Mouse (Mus musculus) embryonic facial prominence, embryonic 13.5 days (tissue): ENCODE data around the gene Calr. TPM values are rescaled to one million over a fixed set of nuclear protein-coding genes. Genes with fewer than 3 reads are reported as not detected.
A peak's percentile ranks its signal among the peaks of the same experiment; 100 is the strongest.

Experiments
- ATAC-seq: fragments of 200-750 bp; cut with Nextera tagmentation; 2 replicates; pipeline ENCODE4 v1.8.0; 2017; ENCODE audit warnings: low read depth; ENCODE audit not compliant: insufficient number of reproducible peaks, insufficient read depth, low FRiP score, low TSS enrichment
- H3K27ac ChIP-seq: fragments of 300-500 bp; sonication (generic); 2 replicates; pipeline ENCODE4 v1.5.1; 2015; ENCODE audit warnings: moderate library complexity, mild to moderate bottlenecking, inconsistent platforms
- H3K27me3 ChIP-seq: fragments of 300-500 bp; sonication (generic); 2 replicates; pipeline ENCODE4 v1.6.1; 2015; ENCODE audit warnings: mild to moderate bottlenecking, inconsistent platforms
- H3K36me3 ChIP-seq: fragments of 300-500 bp; sonication (generic); 2 replicates; pipeline ENCODE4 v1.6.1; 2015; ENCODE audit warnings: mild to moderate bottlenecking, inconsistent platforms
- H3K4me1 ChIP-seq: fragments of 300-500 bp; sonication (generic); 2 replicates; pipeline ENCODE4 v1.6.1; 2015; ENCODE audit warnings: inconsistent platforms
- H3K4me2 ChIP-seq: fragments of 300-500 bp; sonication (generic); 2 replicates; pipeline ENCODE4 v1.6.1; 2015; ENCODE audit warnings: moderate library complexity, mild to moderate bottlenecking, inconsistent platforms
- H3K4me3 ChIP-seq: fragments of 300-500 bp; sonication (generic); 2 replicates; pipeline ENCODE4 v1.5.1; 2015; ENCODE audit warnings: mild to moderate bottlenecking, inconsistent platforms
- H3K9ac ChIP-seq: fragments of 300-500 bp; sonication (generic); 2 replicates; pipeline ENCODE4 v1.6.1; 2015; ENCODE audit warnings: mild to moderate bottlenecking, inconsistent platforms
- H3K9me3 ChIP-seq: fragments of 300-500 bp; sonication (generic); 2 replicates; pipeline ENCODE4 v1.6.1; 2016; ENCODE audit warnings: inconsistent platforms
- WGBS: fragments of 180-500 bp; shearing (Covaris S2); methylation state at CpG from one replicate; pipeline ENCODE4 v1.1.7; 2015; ENCODE audit warnings: mixed read lengths; 5-methylcytosine and 5-hydroxymethylcytosine counted together
- microRNA-seq: library from miRNA; unstranded; fragments of <30 nt; microRNA quantifications from one replicate; pipeline ENCODE4, GENCODE M21; 2016
- polyA plus RNA-seq: library from polyadenylated mRNA; unstranded; fragments of >200 nt; fragmentation: Nextera tagmentation; extraction: Ambion mirVana; gene quantifications from 2 replicates; pipeline ENCODE4 v1.2.1, GENCODE M21; 2015

Gene Calr
- polyA plus RNA-seq, 1 experiment from 2014 or later: 959 TPM

- Histone ChIP-seq H3K36me3 (peaks cover 20% of the 10 kb centered on the region), H3K27ac (no peak overlapping the region), H3K9me3 (no peaks in the 10 kb centered on the region), H3K4me2 (peak overlapping the region; percentile 83; the same call in 1 of the 2 replicates), H3K4me3 (0 out of 2 replicates have a peak overlapping the region, but pooled peaks have one; percentile 98), H3K9ac (no peak overlapping the region), H3K27me3 (peaks cover 85% of the 10 kb centered on the region), H3K4me1 (peaks cover 57% of the 10 kb centered on the region)
- WGBS: 72% methylated on average over 15 of the region's 15 CpGs
- no peak for ATAC-seq
These were observed 49.4 kb downstream of the Calr start for GRCm38 (mm10) chr8:84797256-84797797.

- no peak for ATAC-seq
- no peaks in the 10 kb centered on the region for H3K9me3 ChIP-seq
- peaks cover 90% of the 10 kb centered on the region for H3K27me3 ChIP-seq
- WGBS: 42% methylated on average over 7 of the region's 7 CpGs
- H3K4me2 ChIP-seq: peak overlapping the region; percentile 49
- H3K9ac ChIP-seq: peak overlapping the region; percentile 57
- H3K27ac ChIP-seq: peak overlapping the region; percentile 73
- peaks cover 69% of the 10 kb centered on the region for H3K4me1 ChIP-seq
- peaks cover 20% of the 10 kb centered on the region for H3K36me3 ChIP-seq
- no peak overlapping the region for H3K4me3 ChIP-seq
These were observed 52.2 kb downstream of the Calr start for GRCm38 (mm10) chr8:84794486-84794885.

- Histone ChIP-seq H3K9me3 (no peaks in the 10 kb centered on the region), H3K4me1 (peaks cover 73% of the 10 kb centered on the region), H3K4me2 (peak overlapping the region; percentile 49), H3K4me3 (peak overlapping the region; percentile 17), H3K27ac (peak overlapping the region; percentile 73), H3K36me3 (peaks cover 20% of the 10 kb centered on the region), H3K9ac (peak overlapping the region; percentile 57), H3K27me3 (peaks cover 95% of the 10 kb centered on the region)
- peak; percentile 23; the same call in 1 of the 2 replicates for ATAC-seq
- 48% methylated on average over 13 of the region's 13 CpGs for WGBS
These were observed 52.8 kb downstream of the Calr start for GRCm38 (mm10) chr8:84793791-84794485.

DNA sequence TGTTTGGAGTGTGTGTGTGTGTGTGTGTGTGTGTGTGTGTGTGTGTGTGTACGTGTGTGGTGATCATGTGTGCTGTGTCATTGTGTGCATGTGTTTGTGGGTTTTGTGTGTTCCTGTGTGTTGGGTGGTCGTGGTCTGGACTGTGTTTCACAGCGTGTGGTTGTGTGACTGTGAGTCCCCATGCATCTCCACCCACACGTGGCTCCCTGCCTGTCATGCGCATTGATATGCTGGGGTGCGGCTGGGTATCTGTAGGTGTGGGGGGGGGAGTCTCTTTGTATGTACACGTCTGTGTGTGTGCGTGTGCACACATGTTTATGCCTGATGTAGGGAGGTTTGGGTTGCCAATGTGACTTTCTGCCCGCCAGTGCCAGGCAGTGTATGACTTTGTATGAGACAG, 53.6 kb downstream of the Calr start:
- H3K9me3 ChIP-seq: no peaks in the 10 kb centered on the region
- WGBS: 81% methylated on average over 9 of the region's 9 CpGs
- no peak overlapping the region for H3K4me3 ChIP-seq
- H3K27ac ChIP-seq: no peak overlapping the region
- H3K27me3 ChIP-seq: peaks cover 95% of the 10 kb centered on the region
- H3K4me1 ChIP-seq: peaks cover 73% of the 10 kb centered on the region
- no peak overlapping the region for H3K4me2 ChIP-seq
- H3K9ac ChIP-seq: no peak overlapping the region
- peaks cover 20% of the 10 kb centered on the region for H3K36me3 ChIP-seq
- no peak for ATAC-seq

GRCm38 (mm10) chr8:84792429-84792947, 54.2 kb downstream of the Calr start:
- H3K9me3 ChIP-seq: no peaks in the 10 kb centered on the region
- peaks cover 20% of the 10 kb centered on the region for H3K36me3 ChIP-seq
- peaks cover 95% of the 10 kb centered on the region for H3K27me3 ChIP-seq
- H3K4me2 ChIP-seq: no peak overlapping the region
- WGBS: 78% methylated on average over 12 of the region's 12 CpGs
- no peak for ATAC-seq
- peaks cover 73% of the 10 kb centered on the region for H3K4me1 ChIP-seq
- H3K27ac ChIP-seq: no peak overlapping the region
- H3K9ac ChIP-seq: no peak overlapping the region
- H3K4me3 ChIP-seq: no peak overlapping the region

Small RNA genes lying within 50 kb of the gene (microRNA-seq; reads per million reads assigned to microRNA genes)
- 0.74 reads per million for gene Mir7069

Other genes with a start within 250 kb of the Calr start
- 64.3 and 67.6 TPM in 2 replicates for gene Ier2, start 184.1 kb downstream of the Calr start, polyA plus RNA-seq
- gene Trmt1, start 160.6 kb downstream of the Calr start, polyA plus RNA-seq: 71.3 and 78.6 TPM in 2 replicates
- gene Nacc1, start 159.1 kb downstream of the Calr start, polyA plus RNA-seq: 16.3 and 16.6 TPM in 2 replicates
- gene Lyl1, start 145.5 kb downstream of the Calr start, polyA plus RNA-seq: 4.8 and 4.9 TPM in 2 replicates
- 6.1 and 6.2 TPM in 2 replicates for gene G430095P16Rik, start 123.9 kb downstream of the Calr start, polyA plus RNA-seq
- 37.0 and 42.9 TPM in 2 replicates for gene Nfix, start 46.6 kb downstream of the Calr start, polyA plus RNA-seq
- gene Dand5, start 24.1 kb downstream of the Calr start, polyA plus RNA-seq: 7.0 TPM in 2 replicates
- 45.6 and 48.2 TPM in 2 replicates for gene Gadd45gip1, start 15.4 kb downstream of the Calr start, polyA plus RNA-seq
- 97.1 and 100 TPM in 2 replicates for gene Rad23a, start 6.3 kb downstream of the Calr start, polyA plus RNA-seq
- 105 and 108 TPM in 2 replicates for gene Farsa, start 10.1 kb upstream of the Calr start, polyA plus RNA-seq
- gene Syce2, start 25.2 kb upstream of the Calr start, polyA plus RNA-seq: 101 and 111 TPM in 2 replicates
- 39.1 and 40.6 TPM in 2 replicates for gene Gcdh, start 47.0 kb upstream of the Calr start, polyA plus RNA-seq
- 1.8 and 5.6 TPM in 2 replicates for gene Klf1, start 55.0 kb upstream of the Calr start, polyA plus RNA-seq
- gene Dnase2a, start 61.6 kb upstream of the Calr start, polyA plus RNA-seq: 15.9 and 22.7 TPM in 2 replicates
- gene Mast1, start 90.4 kb upstream of the Calr start, polyA plus RNA-seq: 1.4 and 1.6 TPM in 2 replicates
- 0.36 and 0.39 TPM in 2 replicates for gene Rtbdn, start 100.1 kb upstream of the Calr start, polyA plus RNA-seq
- not detected in 2 replicates for gene Gm49661, start 122.5 kb upstream of the Calr start, polyA plus RNA-seq
- 888 and 1,010 TPM in 2 replicates for gene Prdx2, start 122.7 kb upstream of the Calr start, polyA plus RNA-seq
- 93.2 and 94.5 TPM in 2 replicates for gene Rnaseh2a, start 122.8 kb upstream of the Calr start, polyA plus RNA-seq
- 10.4 and 11.2 TPM in 2 replicates for gene Junb, start 131.8 kb upstream of the Calr start, polyA plus RNA-seq
- 23.2 and 24.7 TPM in 2 replicates for gene Hook2, start 143.7 kb upstream of the Calr start, polyA plus RNA-seq
- gene Best2, start 167.6 kb upstream of the Calr start, polyA plus RNA-seq: 0.14 TPM in 1 of 2 replicates, not detected in the other
- gene Asna1, start 178.3 kb upstream of the Calr start, polyA plus RNA-seq: 126 and 139 TPM in 2 replicates
- gene Trir, start 179.9 kb upstream of the Calr start, polyA plus RNA-seq: 133 and 146 TPM in 2 replicates
- gene Tnpo2, start 190.0 kb upstream of the Calr start, polyA plus RNA-seq: 30.1 and 43.4 TPM in 2 replicates
- 36.7 and 38.2 TPM in 2 replicates for gene Fbxw9, start 213.1 kb upstream of the Calr start, polyA plus RNA-seq
- gene Gm5741, start 221.0 kb upstream of the Calr start, polyA plus RNA-seq: 1.1 and 1.4 TPM in 2 replicates
- gene Dhps, start 224.8 kb upstream of the Calr start, polyA plus RNA-seq: 55.1 and 70.7 TPM in 2 replicates
- 129 and 130 TPM in 2 replicates for gene Wdr83os, start 233.8 kb upstream of the Calr start, polyA plus RNA-seq
- gene Wdr83, start 234.4 kb upstream of the Calr start, polyA plus RNA-seq: 45.2 and 46.2 TPM in 2 replicates
- 29.1 and 29.6 TPM in 2 replicates for gene Man2b1, start 236.3 kb upstream of the Calr start, polyA plus RNA-seq